Mouse (Mus musculus): ENCODE data around the gene Myh10.

DNA sequence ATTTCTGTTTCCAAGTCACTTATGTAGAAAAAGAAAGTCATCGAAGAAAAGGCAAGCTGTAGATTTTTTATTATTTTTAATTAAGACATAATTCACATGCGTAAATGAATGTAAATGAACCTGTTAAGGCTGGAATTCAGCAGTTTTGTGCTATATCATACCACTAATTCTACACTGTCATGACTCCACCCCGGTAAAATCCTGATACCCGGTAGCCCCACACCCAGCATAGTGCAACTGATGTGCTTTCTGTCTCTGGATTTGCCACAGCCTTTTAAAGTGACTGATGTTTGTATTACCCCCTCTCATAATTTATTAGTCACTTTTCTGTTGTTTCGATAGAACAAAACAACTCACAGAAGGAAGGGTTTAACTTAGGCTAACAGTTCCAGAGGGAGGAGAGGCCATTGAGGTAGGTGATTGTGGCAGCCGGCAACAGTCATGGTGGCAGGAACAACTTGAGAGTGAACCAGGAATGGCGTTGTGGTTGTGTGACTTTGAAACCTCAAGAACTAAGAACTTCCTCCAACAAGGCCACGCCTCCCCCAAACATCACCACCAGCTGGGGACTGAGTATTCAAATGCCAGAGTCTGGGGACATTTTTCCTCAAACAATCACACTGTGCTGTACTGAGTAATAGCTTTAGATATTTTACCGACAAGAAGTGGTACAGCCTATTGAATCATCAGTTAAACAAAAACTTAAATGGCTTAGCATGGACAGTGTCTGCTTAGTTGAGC, 78.6 kb downstream of the Myh10 start:
- TF ChIP-seq CTCF (IDR thresholded peaks at IDR 0.05; ENCODE audit: borderline replicate concordance, control insufficient read depth, extremely low read depth, insufficient read depth, low read length, poor library complexity) (no peak), POLR2A (IDR thresholded peaks at IDR 0.05; ENCODE audit: control insufficient read depth, extremely low read depth, insufficient read depth, low read length, poor library complexity) (no peak)

Measured in thymus, adult 2 months (tissue).